Mouse (Mus musculus) kidney, adult 2 months (tissue): ENCODE measurements at regions not wholly inside any gene's neighbourhood (a gene's known extent, or its start where the extent isn't known, plus 50 kb on each side); places are given as distances from the start of the nearest gene placed in this dataset.

Experiments
- CTCF ChIP-seq: fragments of 200-500 bp; conservative IDR thresholded peaks from 2 replicates; pipeline ENCODE4 v1.5.1; 2011; ENCODE audit warnings: low read depth, mild to moderate bottlenecking, control low read depth, low read length, moderate library complexity, mixed read lengths; ENCODE audit not compliant: insufficient read depth, insufficient read length
- POLR2A ChIP-seq: fragments of 200-500 bp; IDR thresholded peaks from one replicate; pipeline ENCODE4 v1.6.1; 2011; ENCODE audit warnings: low read depth, low read length, control low read depth

DNA sequence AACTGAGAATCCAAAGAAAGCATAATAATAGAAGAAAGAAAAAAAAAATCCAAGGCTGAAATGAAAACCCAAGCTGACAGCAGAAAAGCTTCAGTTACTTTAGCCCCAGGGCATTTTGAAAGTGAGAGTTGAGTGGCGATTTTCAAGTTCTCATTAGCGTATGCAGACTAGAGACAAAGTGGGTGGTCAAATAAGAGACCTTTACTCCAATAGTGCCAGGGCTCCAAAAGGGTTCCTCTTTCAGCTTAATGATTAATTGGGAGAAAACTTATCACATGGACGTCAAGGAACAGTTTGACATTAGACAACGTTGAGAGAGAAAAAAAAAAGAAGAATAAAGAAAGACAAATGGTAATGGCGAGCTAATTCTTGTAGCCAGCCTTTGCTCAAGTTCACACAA, 278.1 kb upstream of the Fbxl7 start:
- TF ChIP-seq CTCF = no peak
- TF ChIP-seq POLR2A = no peak
